Mouse (Mus musculus): ENCODE measurements around the gene Dgat2l6.
A peak's percentile ranks its signal among the peaks of the same experiment; 100 is the strongest.

The Dgat2l6 gene

GRCm38 (mm10) chrX:100524471-100524870 is at the start of gene Dgat2l6:
Gene Dgat2l6, plus strand, starts transcription at chrX:100524838.
- no peak for DNase-seq

GRCm38 (mm10) chrX:100475569-100476223 is 48.9 kb upstream of the Dgat2l6 start:
- no peak for DNase-seq

- DNase-seq, result peak; percentile 66
Measured at GRCm38 (mm10) chrX:100480317-100480716, 44.3 kb upstream of the Dgat2l6 start.

DNA sequence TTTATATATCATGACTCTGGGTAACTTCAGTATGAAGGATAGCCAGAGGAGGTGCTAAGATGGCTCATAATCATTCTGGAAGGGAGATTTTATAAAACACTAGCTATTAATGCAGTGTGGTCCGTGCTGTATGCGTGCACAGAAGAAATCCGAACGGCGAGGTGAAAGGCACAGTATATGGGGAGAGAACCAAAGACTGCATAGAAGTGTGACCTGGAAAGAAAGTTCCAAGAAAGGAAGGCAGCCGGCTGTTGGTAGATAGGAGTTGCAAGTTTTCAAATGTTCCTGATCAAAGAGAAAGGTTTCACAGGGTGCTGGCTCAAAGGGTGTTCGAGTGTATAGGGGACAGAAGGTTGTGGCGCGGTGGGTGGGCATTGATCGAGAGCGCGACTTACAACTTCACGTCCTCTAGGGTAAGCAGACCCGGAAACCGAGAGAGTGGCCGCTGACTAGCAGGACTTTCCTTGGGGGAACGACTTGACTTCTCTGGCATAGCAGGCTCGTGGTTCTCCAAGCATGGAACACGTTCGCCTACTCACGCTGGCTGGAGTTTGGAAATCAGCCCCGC is 31.1 kb upstream of the Dgat2l6 start:
- DNase-seq, result no peak

- DNase-seq, result peak; percentile 78
Measured at GRCm38 (mm10) chrX:100494068-100494978, 30.3 kb upstream of the Dgat2l6 start, which contains the start of gene Igbp1. Gene Igbp1, plus strand, starts transcription at chrX:100494291.

DNA sequence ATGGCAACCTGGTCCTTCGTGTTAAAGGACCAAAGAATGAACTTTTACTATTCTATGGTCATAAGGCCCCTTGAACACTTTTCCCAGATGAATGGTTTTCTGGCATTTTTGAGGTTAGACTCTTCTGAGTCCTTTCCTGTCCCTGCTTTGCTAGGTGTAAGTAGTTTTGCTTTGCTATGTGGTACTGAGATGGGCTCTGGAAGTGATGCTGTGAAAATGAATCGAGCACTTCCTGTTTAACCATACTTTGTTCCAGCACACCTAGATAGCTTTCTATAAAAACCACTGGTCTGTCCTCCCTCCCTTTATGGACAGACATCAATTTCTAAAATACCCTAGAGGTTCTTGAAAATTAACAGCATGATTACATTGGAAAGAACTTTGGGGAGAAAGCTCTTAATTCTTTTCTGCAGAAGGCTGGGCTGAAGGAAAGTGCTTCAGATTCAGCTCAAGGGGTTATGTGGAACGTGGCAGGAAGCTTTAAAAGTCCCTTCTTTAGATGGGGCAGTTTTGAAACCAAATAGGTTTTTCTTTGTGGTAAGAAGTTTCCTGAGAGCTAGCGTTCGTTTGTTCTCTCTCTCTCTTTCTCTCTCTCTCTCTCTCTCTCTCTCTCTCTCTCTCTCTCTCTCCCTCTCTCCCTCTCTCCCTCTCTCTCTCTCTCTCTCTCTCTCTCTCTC is 20.3 kb upstream of the Dgat2l6 start:
- DNase-seq, result no peak

GRCm38 (mm10) chrX:100508164-100508563 is 16.5 kb upstream of the Dgat2l6 start:
- DNase-seq, result no peak

GRCm38 (mm10) chrX:100509921-100510320 is 14.7 kb upstream of the Dgat2l6 start:
- no peak for DNase-seq

DNA sequence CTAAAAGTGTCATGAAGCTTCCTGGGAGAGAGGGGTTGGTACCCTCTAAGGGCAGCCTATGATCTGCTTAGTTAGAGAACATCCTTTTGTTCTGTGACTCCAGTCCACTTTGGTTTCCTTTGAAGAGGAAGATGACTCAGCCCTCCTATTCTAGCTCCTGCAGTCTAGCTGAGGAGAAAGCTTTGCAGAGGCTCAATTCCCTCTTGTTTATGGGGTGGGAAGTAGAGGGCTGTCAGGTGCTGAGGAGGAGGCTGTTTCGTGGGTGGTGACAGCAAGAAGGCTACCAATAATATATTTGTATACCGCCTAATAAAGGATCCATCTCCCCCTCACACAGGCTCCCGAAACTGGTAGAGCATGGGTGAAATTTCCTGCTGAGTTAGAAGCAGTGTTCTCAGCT is 8.0 kb upstream of the Dgat2l6 start:
- no peak for DNase-seq

DNA sequence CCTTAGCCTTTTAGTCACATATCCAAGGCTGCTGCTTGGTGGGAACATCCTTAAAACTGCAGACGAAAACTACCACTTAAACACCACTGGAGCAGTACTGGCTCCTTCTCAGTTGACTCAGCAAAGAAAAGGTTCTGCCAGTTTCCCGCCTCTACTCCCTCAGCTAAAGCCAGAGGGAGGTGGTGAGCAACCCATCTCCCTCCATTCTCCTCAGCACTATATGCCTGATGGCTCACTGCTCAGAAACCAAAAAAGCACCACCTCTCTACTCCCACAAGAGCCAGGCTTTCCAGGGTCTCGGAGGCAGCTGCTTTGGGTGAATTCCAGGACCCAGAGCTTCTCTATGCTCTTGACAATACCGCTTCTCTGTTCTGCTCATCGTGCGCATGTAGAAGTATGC is 7.0 kb upstream of the Dgat2l6 start:
- DNase-seq, result no peak

- no peak for DNase-seq
Measured at GRCm38 (mm10) chrX:100518532-100518931, 6.1 kb upstream of the Dgat2l6 start.

DNA sequence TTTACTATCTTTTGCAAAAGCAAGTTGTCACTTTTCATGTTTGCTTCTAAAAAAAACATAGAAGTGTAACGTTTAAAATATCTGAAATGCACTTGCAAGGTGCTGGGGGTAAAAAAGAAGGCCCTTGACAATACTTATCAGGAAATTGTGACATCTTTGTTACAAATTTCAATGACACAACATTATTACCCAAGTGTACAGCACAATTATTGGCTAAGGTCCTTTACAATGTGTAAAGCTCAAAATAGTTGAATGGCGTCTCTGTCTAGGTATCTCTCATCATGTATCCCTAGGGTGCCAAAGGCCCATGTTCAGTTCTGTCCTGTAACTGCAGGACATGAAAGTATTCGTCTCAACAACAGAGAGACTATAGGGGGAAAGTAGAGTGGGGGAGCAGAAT is 31.4 kb downstream of the Dgat2l6 start:
- no peak for DNase-seq

GRCm38 (mm10) chrX:100565696-100566095 is 41.1 kb downstream of the Dgat2l6 start:
- DNase-seq, result no peak

DNA sequence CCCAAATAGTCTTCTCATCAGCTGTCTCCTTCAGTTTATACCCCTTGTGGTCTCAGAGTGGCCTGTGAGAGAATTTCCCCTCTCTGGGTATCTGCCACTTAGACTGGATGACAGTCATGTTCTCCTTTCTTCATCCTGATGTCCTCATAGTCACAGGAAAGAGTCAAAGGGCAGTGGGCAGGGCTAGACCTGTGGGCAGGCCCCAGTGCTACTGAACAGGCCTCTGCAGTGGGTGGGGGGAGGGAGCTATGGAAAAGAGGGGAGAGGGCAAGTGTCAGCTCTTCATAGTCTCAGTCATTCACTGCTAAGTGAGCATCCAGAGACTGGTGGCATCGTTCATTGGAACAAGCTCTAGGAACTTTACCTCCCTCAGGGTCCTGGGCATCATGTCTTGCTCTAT is 47.3 kb downstream of the Dgat2l6 start, which contains the start of gene Awat1:
Awat1 (plus strand) TSS at position 301 of the 400 bp plus-strand sequence.
- DNase-seq, result no peak

GRCm38 (mm10) chrX:100594791-100595190 is 70.2 kb downstream of the Dgat2l6 start, which contains the start of gene P2ry4:
Gene P2ry4, minus strand, starts transcription at chrX:100594869.
- DNase-seq, result no peak
